Mouse (Mus musculus) right cerebral cortex, adult 18-20 months (tissue): ENCODE measurements around the gene St8sia1.
A peak's percentile ranks its signal among the peaks of the same experiment; 100 is the strongest.
"Not testable (repeated sequence)": the region's sequence is repeated elsewhere in the genome, so short reads cannot be mapped to it uniquely, and the experiment has no call there.

Experiments
- DNase-seq: peaks from one replicate; pipeline ENCODE4 v3.0.0; 2022; ENCODE audit warnings: mixed read lengths

The St8sia1 gene

DNA sequence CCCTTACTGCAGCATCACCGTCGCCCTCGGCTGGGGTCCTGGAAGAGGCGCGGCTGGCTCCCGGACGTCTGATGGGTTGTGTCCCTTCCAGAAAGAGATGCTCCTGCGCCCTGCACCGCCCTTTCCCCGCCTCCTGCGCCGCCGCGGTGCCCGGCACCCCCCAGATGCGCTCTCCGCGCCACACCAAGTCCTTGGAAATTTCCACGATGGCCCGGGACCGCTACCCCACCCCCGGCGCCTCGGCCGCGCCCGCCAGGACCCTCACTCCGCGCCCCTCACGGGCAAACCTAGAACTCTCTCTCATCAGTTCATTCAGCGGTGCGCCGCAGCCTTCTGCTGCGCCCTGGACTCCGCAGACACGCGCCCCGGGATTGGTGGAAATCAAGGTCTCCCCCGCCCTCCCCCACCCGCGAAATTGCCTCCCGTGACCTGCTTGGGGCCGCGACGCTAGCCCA lies at the start of gene St8sia1:
St8sia1 (minus strand) TSS at position 377 of the 455 bp plus-strand sequence.
- DNase-seq: peak; percentile 70

DNA sequence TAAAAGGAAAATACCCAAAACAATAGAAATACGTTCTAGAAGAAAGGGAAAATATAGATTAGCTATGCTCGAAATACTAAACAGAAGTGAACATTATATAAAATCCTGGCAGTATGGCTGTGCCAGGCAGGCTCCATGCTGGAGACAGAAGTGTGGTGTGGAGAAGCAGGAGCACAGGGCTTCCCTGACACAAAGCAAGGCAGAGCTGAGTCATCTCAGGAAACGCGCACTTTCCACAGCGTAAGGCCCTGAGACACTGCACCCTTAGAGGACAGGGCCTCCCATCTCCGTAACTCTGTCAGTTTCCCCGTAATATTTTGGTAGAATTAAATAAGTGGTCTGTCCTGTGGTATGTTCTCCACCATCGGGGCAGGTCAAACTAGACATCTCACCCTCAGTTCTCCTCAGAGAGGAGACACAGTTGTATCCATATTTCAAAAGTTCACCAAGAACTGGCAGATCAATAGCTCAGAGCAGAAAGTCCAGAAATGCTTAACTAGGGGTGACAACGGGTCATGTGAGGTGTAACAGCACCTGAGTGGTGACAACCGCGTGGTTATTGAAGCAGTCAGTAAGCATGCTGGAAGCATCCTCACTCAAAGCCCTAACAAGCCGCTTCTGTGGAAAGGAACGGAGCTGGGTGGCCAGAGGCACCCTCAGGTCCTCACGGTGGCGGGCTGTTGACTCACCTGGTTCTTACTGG lies 48.4 kb upstream of the St8sia1 start:
- no peak for DNase-seq

DNA sequence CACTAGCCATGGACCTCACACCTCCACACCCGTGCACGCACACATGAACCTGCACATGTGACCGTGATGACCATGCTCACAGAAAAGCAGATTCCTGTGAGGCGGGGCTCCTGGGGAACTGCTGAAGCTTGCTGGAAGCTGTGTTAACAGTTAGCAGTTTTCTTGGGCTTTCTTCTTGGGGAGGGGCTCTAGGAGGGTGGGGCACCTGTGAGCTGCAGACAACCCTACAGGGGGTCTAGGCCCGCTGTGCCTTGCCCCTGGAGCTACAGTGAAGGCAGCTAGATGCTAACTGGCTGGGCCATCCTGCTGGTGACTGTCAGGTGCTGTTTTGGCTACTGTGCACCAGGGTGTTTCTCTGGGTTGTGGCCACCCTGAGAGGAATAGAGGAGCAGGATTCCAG lies 44.6 kb upstream of the St8sia1 start:
- no peak for DNase-seq

DNA sequence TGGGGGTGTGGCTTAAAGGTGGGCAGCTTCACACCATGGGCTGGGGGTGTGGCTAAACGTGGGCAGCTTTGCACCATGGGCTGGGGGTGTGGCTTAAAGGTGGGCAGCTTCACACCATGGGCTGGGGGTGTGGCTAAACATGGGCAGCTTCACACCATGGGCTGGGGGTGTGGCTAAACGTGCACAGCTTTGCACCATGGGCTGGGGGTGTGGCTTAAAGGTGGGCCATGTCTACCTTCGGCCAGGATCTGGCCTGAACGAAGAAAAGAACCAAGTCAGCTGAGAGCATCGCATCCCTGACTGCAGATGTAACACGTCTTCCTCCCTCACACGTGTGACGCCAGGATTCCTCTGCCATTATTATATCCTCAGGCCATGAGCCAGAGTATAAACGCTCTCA lies 41.0 kb upstream of the St8sia1 start:
- not testable (repeated sequence) for DNase-seq

DNA sequence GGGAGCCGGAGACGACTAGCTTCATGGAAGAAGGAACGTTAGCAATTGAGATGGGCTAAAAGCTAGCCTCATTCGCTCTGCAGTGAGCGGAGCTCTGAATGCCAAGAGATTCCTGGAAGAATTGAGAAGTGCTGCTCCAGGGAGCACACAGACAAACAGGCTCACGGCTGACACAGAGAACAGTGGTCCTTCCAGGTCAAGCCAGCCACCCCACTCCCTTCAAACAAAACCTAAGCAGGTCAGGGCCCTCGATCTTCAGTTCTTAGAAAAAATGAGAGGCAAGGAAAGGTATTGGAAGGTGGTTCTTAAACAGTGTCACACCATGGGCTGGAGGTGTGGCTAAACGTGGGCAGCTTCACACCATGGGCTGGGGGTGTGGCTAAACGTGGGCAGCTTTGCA lies 40.5 kb upstream of the St8sia1 start:
- no peak for DNase-seq

DNA sequence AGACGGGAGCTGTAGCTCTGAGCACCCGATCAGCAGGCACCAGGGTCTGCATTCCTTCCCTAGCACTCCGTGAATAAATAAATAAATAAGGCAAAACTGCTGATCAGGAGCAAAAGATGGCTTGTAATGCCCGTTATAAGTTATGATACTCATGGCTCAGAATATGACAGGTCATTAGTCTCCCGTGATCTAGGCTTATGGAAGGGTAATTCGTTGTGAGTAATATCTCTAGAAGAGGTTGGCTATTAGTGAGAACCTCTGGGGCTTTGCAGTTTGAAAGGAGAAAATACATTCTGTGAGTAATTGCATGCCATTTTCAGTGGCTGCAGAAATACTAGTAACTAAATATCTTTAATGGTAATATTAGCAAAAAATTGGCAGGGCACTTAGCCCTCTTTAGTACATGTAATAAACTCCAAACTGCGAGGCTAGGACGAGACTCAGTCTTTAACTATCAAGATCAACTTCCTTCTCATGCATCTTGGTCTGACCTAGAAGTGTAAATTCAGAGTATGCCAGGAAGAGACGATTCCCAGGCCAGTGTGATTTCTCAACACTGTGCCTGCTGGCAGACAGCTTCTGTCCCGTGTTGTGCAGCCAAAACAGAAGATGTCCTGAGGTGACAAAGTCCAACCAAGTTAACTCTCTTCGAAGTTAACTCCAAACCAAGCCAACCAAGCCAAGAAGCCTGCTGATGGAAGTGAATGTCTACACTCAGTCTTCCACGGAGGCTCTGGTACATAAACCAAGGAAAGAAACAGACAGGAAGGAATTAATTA lies 34.2 kb upstream of the St8sia1 start:
- DNase-seq: no peak

DNA sequence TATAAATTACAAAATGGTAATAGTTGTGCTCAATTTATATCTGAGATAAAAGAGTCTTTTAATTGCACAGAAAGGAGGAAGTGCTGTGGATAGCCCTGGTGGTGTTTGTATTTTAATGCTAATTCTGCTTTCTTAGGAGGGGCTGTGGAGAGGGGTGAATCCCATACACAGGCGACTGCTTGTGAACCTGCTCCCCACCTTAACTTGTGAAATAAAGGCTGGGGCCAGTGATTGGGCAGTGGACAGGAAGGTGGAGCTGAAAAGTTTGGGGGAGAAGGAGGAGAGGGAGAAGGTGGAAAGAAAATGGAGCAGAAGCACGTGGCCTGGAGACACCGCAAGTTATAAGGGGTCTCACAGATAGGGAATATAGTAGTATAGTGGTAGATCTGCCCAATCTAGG lies 32.6 kb upstream of the St8sia1 start:
- DNase-seq: no peak

DNA sequence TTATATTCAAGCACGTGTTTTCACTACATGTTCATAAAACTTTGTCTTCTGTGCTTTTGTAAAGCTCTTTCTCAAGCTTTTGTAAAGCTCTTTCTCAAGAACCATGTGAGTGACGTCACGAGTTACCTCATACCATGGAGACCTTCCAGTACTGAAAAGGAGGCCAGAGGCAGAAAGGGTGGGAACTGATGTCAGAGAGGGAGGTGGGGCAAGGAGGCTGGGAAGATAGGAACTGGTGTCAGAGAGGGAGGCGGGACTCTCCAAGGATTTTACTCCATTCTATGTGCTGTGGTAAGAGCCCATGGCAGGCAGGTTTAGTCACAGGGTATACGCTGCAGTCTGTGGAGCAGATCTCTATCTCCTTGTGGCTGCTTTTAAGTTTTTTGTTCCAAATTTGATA lies 31.3 kb upstream of the St8sia1 start:
- DNase-seq: no peak

DNA sequence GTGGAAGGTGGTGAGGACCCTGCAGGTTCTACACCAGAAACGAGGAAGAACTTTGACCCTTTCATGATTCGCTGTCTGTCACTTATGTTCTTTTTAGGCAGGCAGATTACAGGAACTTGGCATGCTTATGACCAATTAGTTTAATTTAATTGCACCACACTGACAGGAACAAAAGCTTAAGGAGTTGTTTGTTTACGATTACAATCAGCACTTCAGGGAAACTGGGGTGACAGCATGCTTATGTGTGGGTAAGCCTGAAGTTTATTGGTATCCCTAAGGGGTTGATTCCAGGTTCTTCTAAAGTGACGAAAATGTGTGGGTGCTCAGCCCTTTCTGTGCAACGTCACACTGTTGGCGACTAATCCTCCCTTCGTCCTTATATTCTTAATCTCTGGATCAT lies 30.6 kb upstream of the St8sia1 start:
- no peak for DNase-seq

DNA sequence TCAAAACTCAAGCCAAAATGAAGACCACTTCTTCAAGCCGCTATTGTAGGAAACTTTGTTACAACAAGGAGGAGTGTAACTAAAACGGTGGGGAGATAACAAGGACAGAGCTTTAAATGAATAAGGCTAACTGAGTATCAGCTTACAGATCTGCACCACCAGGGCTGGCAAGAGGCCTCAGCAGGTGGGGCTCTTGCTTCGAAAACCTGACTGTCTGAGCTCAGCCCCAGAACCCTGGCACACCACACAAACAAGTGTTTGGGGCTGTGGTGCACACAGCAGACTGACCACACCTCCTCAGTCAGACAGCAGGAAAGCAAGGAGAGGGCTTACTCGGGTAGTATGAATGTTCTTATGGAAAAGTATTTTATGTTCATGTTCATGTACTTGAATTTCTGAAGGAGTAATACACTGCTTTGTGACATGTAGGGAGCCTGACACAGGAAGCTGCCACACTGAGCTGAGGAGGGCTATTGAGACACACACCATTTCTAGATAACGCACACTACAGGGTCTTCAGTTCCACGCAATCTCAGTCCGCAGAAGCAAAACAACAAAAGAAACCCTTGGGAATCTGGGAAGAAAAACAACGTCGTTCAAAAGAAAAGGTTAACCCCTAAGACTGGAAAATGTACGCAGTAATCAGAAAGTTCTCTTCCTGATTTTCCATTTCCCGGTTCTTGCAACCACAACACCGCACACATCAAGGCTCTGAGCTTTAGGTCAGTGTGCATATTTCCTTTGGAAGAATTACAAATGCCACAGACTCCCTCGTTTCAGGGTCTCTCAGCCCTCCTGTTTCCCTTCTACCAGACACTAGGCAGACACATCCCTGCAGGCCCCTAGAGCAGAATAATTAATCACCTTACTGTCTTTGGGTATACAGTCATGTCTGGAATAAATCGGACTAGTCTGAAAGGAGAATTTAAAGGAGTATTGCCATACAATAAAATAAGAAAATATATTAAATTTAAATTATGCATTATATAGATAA lies 29.8 kb upstream of the St8sia1 start:
- no peak for DNase-seq

DNA sequence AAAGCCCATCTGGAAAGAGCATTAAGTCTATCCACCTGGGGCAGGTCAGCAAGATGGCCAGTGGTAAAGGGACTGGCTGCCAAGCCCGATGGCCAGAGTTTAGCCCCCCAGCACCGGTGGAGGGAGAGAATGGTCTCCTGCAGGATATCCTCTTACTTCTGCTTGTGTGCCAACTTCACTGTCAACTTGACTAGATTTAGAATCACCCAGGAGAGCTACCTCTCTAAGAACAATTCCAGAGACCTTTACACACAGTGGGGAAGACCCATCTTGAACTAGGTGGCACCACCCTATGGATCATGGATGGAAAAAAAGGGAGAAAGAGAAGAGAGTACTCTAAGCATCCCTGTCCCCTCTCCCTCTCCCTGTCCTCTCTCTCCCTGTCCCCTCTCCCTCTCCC lies 28.7 kb upstream of the St8sia1 start:
- DNase-seq: no peak

DNA sequence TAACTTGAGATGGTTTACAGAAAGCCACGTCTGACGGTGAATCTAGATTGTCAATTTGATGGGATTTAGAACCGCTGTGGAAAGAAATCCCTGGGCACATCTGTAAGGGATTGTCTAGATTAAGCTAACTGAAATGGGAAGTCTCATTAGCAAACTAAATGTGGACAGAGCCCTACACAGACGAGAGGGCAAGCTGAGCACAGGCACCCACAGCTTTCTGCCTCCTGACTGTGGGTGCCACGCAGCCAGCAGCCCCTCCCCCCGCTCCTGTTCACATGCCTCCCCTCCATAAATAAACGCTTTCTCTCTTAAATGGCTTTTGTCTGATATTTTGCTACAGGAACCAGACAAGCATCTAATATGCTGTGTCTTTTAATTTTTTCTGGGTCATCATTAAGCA lies 27.8 kb upstream of the St8sia1 start:
- DNase-seq: no peak

DNA sequence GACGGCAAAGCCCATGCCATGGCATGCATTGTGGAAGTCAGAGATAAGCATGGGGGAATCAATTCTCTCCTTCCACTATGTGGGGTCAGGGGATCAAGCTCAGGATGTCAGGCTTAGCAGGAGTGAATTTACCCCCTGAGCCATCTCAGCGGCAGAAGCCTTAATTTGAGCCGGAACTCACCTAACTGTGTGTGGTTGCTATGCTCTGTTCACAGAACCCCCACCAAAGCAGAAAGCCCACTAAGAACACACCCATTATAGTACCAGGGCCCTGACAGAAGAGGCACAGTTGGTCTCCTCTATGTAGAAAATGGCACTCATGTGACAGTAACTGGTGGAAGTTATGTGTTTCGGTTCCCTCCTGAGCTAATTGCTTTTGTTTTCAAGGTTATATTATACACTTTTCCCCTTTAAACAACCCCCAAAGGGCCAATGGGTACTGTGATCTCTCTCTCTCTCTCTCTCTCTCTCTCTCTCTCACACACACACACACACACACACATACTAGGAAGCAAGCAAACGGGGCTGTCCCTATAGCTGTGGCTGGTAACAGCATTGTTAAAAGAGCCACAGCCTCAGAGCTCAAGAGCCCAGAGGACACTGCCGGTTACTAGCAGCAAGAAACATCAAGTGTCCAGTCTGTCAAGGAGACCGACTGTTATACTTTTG lies 27.3 kb upstream of the St8sia1 start:
- DNase-seq: no peak

DNA sequence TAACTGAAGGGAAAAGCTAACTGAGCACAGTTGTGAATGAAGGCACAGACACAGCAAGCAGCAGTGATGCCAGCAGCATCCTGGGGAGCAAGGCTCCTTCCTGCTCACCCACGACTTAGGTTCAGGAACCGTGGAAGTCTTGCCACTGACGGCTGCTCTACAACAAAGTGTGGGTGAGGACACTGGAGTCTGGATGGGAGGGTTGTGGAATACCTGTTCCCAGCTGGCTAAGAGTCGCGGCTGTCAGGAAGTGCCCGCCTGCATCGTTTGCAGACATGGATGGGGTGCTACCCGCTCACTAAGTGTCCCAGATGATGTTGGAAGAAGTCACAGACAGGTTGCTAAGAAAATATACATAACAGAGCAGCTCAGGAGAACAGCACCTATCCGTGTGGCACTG lies 26.3 kb upstream of the St8sia1 start:
- DNase-seq: no peak

DNA sequence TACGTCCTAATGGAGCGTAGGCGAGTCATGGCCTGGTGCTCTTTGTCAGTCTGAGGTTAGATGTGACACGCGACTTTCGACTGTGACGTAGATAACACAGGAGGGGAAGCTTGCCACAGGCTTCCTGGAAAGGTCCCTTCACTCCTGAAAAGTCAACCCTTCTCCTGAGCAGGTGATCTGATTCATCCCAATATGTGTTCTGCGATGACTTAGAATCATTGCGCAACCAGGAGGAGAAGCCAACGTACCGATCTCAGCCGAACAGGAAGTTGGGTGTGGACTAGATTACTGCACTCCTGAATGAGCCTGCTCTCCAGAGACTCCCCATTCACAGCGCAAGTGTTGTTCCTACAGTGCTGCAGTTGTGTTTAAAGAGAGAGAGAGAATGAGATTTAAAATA lies 25.2 kb upstream of the St8sia1 start:
- no peak for DNase-seq

DNA sequence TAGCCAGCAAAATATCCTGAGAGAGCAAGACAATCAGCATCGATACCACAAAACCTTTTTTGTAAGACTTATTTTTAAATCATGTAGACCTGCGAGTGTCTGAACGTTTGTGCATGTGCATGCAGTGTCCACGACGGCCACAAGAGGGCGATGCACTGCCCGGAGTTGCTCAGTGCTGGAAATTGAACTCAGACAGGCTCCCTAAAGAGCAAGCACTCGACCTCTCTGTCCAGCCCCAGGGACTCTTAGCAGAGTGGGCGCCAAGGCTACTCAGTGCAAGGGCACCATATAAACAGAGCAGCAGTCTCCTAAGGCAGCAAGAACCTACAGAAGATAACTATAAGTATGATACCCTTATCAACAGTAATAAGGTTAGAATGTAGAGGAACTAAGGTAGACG lies 24.5 kb upstream of the St8sia1 start:
- peak; percentile 46 for DNase-seq

DNA sequence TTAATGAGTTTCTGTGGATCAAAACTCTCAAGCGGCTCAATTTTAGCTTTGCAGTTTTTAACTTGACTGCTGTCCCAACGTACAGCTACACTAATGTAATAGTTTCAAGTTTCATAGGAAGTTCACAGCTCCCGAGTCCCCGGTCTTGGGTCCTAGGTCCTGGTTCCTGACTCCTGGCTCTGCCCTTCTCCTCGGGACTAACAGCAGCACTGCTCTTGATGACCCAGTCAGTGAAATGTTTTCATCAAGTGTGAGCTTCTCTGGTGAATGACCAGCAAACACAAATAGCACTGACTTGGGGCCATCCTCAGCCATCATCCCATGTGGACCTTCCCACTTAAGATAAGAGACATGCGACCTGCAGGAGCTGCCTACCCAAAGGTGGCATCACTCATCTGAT lies 24.0 kb upstream of the St8sia1 start:
- DNase-seq: no peak

DNA sequence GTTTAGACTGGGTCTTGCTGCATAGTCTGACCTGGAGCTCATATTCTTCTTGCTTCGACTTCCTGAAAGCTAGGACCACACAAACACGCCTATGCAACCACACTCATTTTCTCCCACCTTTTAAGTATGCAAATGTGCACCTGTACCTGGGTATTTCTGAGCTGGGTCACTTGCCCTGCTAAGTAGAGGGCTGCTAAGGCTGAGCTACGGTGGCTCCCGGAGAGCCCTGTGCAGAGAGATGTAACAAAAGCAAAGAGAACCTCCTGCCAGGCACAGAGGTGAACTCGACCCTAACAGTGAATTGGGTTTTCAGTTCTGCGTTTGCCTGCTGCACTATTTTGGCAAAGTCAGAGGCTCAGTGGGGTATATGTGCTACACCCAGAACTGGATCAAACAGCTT lies 23.4 kb upstream of the St8sia1 start:
- DNase-seq: no peak

DNA sequence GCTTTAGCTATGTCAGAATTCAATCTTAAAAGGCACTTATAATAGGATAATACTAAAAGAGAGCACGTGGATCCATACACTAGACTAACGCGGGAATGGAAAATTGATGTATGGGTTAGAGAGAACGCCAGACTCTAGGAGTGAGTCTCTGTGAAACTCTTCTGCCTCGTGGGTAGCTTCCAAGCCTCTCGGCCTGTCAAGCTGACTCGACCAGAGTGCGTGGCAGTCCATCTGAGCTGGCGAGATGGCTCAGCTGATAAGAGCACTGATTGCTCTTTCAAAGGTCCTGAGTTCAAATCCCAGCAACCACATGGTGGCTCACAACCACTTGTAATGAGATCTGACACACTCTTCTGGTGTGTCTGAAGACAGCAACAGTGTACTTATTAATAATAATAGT lies 22.5 kb upstream of the St8sia1 start:
- DNase-seq: not testable (repeated sequence)

DNA sequence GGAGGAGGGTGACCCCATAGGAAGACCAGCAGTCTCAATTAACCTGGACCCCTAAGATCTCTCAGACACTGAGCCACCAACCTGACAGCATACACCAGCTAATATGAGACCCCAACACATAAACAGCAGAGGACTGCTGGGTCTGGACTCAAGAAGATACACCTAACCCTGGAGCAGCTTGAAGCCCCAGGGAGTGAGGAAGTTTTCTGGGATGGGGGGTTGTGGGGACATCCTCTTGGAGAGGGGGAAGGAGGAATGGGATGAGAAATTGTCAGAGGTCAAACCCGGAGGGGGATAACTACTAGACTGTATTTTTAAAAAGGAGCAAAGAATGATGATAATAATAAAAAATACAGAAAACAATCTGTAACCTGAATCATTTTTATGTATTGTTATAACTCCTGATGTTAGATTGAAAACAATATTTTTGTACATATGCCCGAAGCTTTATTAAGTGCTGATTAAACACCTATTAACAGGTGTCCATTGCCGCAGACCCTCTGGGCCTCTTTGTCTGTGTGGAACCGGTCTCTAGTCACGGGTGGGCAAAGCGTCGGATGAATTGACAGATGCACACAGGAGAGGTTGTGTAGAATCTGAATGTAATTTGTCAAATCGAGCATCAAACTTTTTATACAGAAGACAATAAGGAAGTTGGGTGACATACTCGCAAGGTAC lies 21.4 kb upstream of the St8sia1 start:
- DNase-seq: not testable (repeated sequence)

DNA sequence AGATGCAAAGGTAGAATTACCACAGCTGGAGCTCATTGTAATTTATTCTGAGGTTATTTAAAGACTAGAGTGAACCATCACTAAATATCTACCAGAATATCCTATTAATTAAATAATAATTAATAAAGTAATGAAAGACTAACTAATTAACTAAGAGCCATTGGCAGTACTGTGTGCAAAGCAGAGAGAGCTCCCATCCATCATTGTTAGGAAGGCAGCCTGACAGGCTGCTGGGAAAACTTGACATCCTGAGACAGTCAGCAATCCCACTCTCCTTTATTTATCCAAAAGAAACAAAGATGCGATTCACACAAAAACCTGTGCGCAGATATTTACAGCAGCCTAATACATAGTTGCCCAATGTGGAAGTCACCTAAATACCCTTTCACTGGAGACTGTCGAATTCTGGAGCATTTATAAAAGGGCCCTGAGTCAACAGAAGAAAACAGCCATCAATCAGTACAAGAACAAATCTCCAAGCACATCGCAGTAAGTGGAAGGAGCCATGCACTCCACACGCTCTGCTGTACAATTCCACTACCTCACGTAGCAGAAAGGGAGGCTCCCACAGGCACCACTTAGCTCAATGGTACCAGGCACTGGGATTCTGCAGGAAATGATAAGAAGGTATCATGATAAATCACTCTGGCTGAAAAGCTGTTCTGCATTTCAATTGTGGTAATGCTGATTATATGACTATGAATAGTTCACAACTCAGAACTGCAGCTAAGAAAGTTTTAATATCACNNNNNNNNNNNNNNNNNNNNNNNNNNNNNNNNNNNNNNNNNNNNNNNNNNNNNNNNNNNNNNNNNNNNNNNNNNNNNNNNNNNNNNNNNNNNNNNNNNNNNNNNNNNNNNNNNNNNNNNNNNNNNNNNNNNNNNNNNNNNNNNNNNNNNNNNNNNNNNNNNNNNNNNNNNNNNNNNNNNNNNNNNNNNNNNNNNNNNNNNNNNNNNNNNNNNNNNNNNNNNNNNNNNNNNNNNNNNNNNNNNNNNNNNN lies 15.7 kb upstream of the St8sia1 start:
- DNase-seq: no peak
